ENCODE assay signal across 8 mouse cellular contexts in the genomic region with DNA sequence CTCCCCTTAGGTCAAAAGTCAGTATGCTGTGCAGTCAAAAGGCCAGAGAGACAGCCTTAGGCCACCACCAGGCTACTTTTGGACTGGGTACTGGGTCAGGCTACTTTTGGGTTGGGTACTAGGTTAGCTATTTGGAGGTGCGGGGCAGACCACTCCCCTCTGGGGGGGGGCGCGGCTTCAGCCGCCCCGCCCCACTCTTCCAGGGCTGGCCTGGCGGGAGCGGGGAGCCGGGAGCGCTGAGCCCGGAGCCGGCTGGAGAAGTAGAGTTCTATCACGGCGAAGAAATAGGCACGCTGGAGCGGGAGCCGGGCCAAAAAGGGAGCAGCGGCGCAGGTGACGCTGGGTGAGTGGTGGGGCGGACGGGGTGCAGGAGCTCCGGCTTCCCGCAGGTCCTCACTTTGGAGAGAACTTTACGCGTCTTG. TPM values are rescaled to one million over a fixed set of nuclear protein-coding genes. Genes with fewer than 3 reads are reported as not detected.
DNase-seq lines count a peak whose midpoint lies in the region; ATAC-seq and TF ChIP-seq lines count a peak whose summit lies in the region.

No protein-coding gene starts in this region.

- H3K27me3 ChIP-seq in embryonic facial prominence, embryonic 15.5 days: no peaks in the 10 kb centered on the region
- H3K27me3 ChIP-seq in heart, embryonic 14.5 days (ENCODE audit: control insufficient read depth, insufficient read depth, low read length): no peaks in the 10 kb centered on the region
- no peaks in the 10 kb centered on the region for H3K27me3 ChIP-seq in kidney, postnatal 0 days (ENCODE audit: insufficient read depth, low read length)
- no peaks in the 10 kb centered on the region for H3K27me3 ChIP-seq in stomach, postnatal 0 days (ENCODE audit: control insufficient read depth, insufficient read depth, low read length)

- H3K4me2 ChIP-seq in embryonic facial prominence, embryonic 15.5 days (replicated peaks): peak overlapping the region; percentile 86
- peak overlapping the region; percentile 98 for H3K4me2 ChIP-seq in heart, embryonic 14.5 days (ENCODE audit: low read length)
- peak overlapping the region; percentile 97 for H3K4me2 ChIP-seq in kidney, postnatal 0 days (ENCODE audit: low read length)
- H3K4me2 ChIP-seq in stomach, postnatal 0 days (replicated peaks; ENCODE audit: low read depth): peak overlapping the region; percentile 95

- TF ChIP-seq CTCF in kidney, postnatal 0 days (IDR thresholded peaks at IDR 0.05; ENCODE audit: low read depth): no peak
- no peak for TF ChIP-seq CTCF in stomach, postnatal 0 days (IDR thresholded peaks at IDR 0.05; ENCODE audit: low read depth)

- no peaks in the 10 kb centered on the region for H3K9me3 ChIP-seq in embryonic facial prominence, embryonic 15.5 days (replicated peaks)
- H3K9me3 ChIP-seq in heart, embryonic 14.5 days (ENCODE audit: control insufficient read depth, low read length): no peaks in the 10 kb centered on the region
- no peaks in the 10 kb centered on the region for H3K9me3 ChIP-seq in kidney, postnatal 0 days (replicated peaks; ENCODE audit: low read length)
- H3K9me3 ChIP-seq in stomach, postnatal 0 days (ENCODE audit: control insufficient read depth, low read length): no peaks in the 10 kb centered on the region

- TF ChIP-seq EP300 in stomach, postnatal 0 days (optimal IDR thresholded peaks at IDR 0.05): no peak

- ATAC-seq in activated CD4-positive, CD25-positive, alpha-beta regulatory T cell, adult 4 months: peak; percentile 29
- no peak; the same call in 1 of the 2 replicates for ATAC-seq in embryonic facial prominence, embryonic 15.5 days (ENCODE audit: insufficient number of reproducible peaks, low FRiP score, low TSS enrichment, low read depth)
- peak; percentile 7; the same call in 1 of the 2 replicates for ATAC-seq in heart, embryonic 14.5 days (ENCODE audit: insufficient number of reproducible peaks, insufficient read depth, low FRiP score, low read depth)
- peak; percentile 25 for ATAC-seq in kidney, postnatal 0 days (replicated peaks; ENCODE audit: low FRiP score, low read depth)
- peak; percentile 49 for ATAC-seq in stomach, postnatal 0 days (ENCODE audit: low FRiP score, low TSS enrichment)

- peak; percentile 47 for DNase-seq in 3T3-L1 (ENCODE audit: low read depth, low spot score)
- DNase-seq in kidney, postnatal 0 days (ENCODE audit: low spot score): peak; percentile 63
- DNase-seq in lung, postnatal 36 days: peak; percentile 81
- peak; percentile 82 for DNase-seq in stomach, postnatal 0 days (ENCODE audit: low spot score)
- DNase-seq in spleen, adult 12 weeks (ENCODE audit: low spot score): no peak

- H3K36me3 ChIP-seq in embryonic facial prominence, embryonic 15.5 days: peaks cover 19% of the 10 kb centered on the region
- H3K36me3 ChIP-seq in heart, embryonic 14.5 days (ENCODE audit: control insufficient read depth, insufficient read depth, low read length): peaks cover 30% of the 10 kb centered on the region
- H3K36me3 ChIP-seq in kidney, postnatal 0 days (ENCODE audit: insufficient read depth, low read length): 0 out of 2 replicates have a peak, but pooled peaks cover 8% of the 10 kb centered on the region
- peaks cover 3% of the 10 kb centered on the region; the same call in 1 of the 2 replicates for H3K36me3 ChIP-seq in stomach, postnatal 0 days (ENCODE audit: control insufficient read depth, insufficient read depth, low read length)

- H3K9ac ChIP-seq in embryonic facial prominence, embryonic 15.5 days: peak overlapping the region; percentile 54
- H3K9ac ChIP-seq in heart, embryonic 14.5 days (ENCODE audit: low read length): peak overlapping the region; percentile 96
- H3K9ac ChIP-seq in kidney, postnatal 0 days (ENCODE audit: low read depth, low read length): peak overlapping the region; percentile 76
- H3K9ac ChIP-seq in stomach, postnatal 0 days (ENCODE audit: low read length): peak overlapping the region; percentile 85

- H3K27ac ChIP-seq in embryonic facial prominence, embryonic 15.5 days (replicated peaks): peak overlapping the region; percentile 100
- peak overlapping the region; percentile 100 for H3K27ac ChIP-seq in heart, embryonic 14.5 days (replicated peaks in 1 of 2; ENCODE audit: control insufficient read depth in 1 of 2, insufficient read depth in 1 of 2, low read depth in 2 of 2, low read length in 2 of 2)
- H3K27ac ChIP-seq in kidney, postnatal 0 days: peak overlapping the region; percentile 99
- peak overlapping the region; percentile 99 for H3K27ac ChIP-seq in stomach, postnatal 0 days (replicated peaks)

- peaks cover 64% of the 10 kb centered on the region for H3K4me1 ChIP-seq in embryonic facial prominence, embryonic 15.5 days
- H3K4me1 ChIP-seq in heart, embryonic 14.5 days (ENCODE audit: control insufficient read depth in 2 of 2, insufficient read depth in 2 of 2, low read length in 2 of 2): peaks cover 16 to 29% of the 10 kb centered on the region in 2 experiments
- peaks cover 39% of the 10 kb centered on the region for H3K4me1 ChIP-seq in kidney, postnatal 0 days (replicated peaks; ENCODE audit: insufficient read depth, low read length)
- peaks cover 5% of the 10 kb centered on the region; the same call in 1 of the 2 replicates for H3K4me1 ChIP-seq in stomach, postnatal 0 days (replicated peaks; ENCODE audit: control insufficient read depth, insufficient read depth)

- under 1% methylated on average over 25 of the region's 25 CpGs for WGBS in embryonic facial prominence, embryonic 15.5 days
- under 1% methylated on average over 25 of the region's 25 CpGs for WGBS in heart, embryonic 14.5 days
- under 1% methylated on average over 25 of the region's 25 CpGs for WGBS in kidney, postnatal 0 days
- WGBS in stomach, postnatal 0 days: 0% methylated on average over 22 of the region's 25 CpGs

- peak overlapping the region; percentile 67 for H3K4me3 ChIP-seq in embryonic facial prominence, embryonic 15.5 days (replicated peaks)
- H3K4me3 ChIP-seq in heart, embryonic 14.5 days (ENCODE audit: control insufficient read depth in 1 of 2, insufficient read depth in 1 of 2, low read depth in 1 of 2, low read length in 2 of 2): peak overlapping the region; percentile 58 to 79
- H3K4me3 ChIP-seq in kidney, postnatal 0 days (replicated peaks; ENCODE audit: low read depth, low read length): peak overlapping the region; percentile 73
- H3K4me3 ChIP-seq in stomach, postnatal 0 days (ENCODE audit: low read depth, low read length): peak overlapping the region; percentile 63

RNA-seq across cellular contexts. Expression of gene Lzts2, which starts 0.8 kb away (rescaled TPM):
- polyA plus RNA-seq in activated CD4-positive, CD25-positive, alpha-beta regulatory T cell, adult 4 months (2017; shearing (Covaris generic)): 1 to 10 TPM in 1 of 2 experiments, under 1 TPM in 1; 0.78 to 1.8 TPM
- polyA plus RNA-seq in embryonic facial prominence, embryonic 15.5 days (2015; fragmentation: Nextera tagmentation; extraction: Ambion mirVana): 75.8 and 80.5 TPM in 2 replicates
- polyA plus RNA-seq in heart, embryonic 14.5 days (2014; fragmentation: Nextera tagmentation; extraction: Ambion mirVana): 39.5 and 42.2 TPM in 2 replicates
- polyA plus RNA-seq in kidney, postnatal 0 days (2015; fragmentation: Nextera tagmentation; extraction: Ambion mirVana): 58.6 and 69.5 TPM in 2 replicates
- 40.1 and 45.0 TPM in 2 replicates for polyA plus RNA-seq in stomach, postnatal 0 days (2015; fragmentation: Nextera tagmentation; extraction: Ambion mirVana)

RNA-seq across cellular contexts. Expression of gene Mrpl43, which starts 8.8 kb away (rescaled TPM):
- 10 to 100 TPM; 67.8 to 71.3 TPM for polyA plus RNA-seq in activated CD4-positive, CD25-positive, alpha-beta regulatory T cell, adult 4 months (2017; shearing (Covaris generic))
- polyA plus RNA-seq in embryonic facial prominence, embryonic 15.5 days (2015; fragmentation: Nextera tagmentation; extraction: Ambion mirVana): 73.1 and 77.3 TPM in 2 replicates
- 62.0 and 65.5 TPM in 2 replicates for polyA plus RNA-seq in heart, embryonic 14.5 days (2014; fragmentation: Nextera tagmentation; extraction: Ambion mirVana)
- polyA plus RNA-seq in kidney, postnatal 0 days (2015; fragmentation: Nextera tagmentation; extraction: Ambion mirVana): 78.9 and 79.9 TPM in 2 replicates
- polyA plus RNA-seq in stomach, postnatal 0 days (2015; fragmentation: Nextera tagmentation; extraction: Ambion mirVana): 67.2 and 67.3 TPM in 2 replicates

RNA-seq across cellular contexts. Expression of gene Twnk, which starts 9.5 kb away (rescaled TPM):
- 1 to 10 TPM; 4.2 to 9.3 TPM for polyA plus RNA-seq in activated CD4-positive, CD25-positive, alpha-beta regulatory T cell, adult 4 months (2017; shearing (Covaris generic))
- 20.2 and 22.1 TPM in 2 replicates for polyA plus RNA-seq in embryonic facial prominence, embryonic 15.5 days (2015; fragmentation: Nextera tagmentation; extraction: Ambion mirVana)
- polyA plus RNA-seq in heart, embryonic 14.5 days (2014; fragmentation: Nextera tagmentation; extraction: Ambion mirVana): 14.2 and 14.6 TPM in 2 replicates
- polyA plus RNA-seq in kidney, postnatal 0 days (2015; fragmentation: Nextera tagmentation; extraction: Ambion mirVana): 15.7 and 19.4 TPM in 2 replicates
- polyA plus RNA-seq in stomach, postnatal 0 days (2015; fragmentation: Nextera tagmentation; extraction: Ambion mirVana): 7.9 and 8.5 TPM in 2 replicates

RNA-seq across cellular contexts. Expression of gene Sema4g, which starts 26.1 kb away (rescaled TPM):
- polyA plus RNA-seq in activated CD4-positive, CD25-positive, alpha-beta regulatory T cell, adult 4 months (2017; shearing (Covaris generic)): under 1 TPM in 1 of 2 experiments, not detected in 1; 0.24 TPM
- 4.8 and 5.9 TPM in 2 replicates for polyA plus RNA-seq in embryonic facial prominence, embryonic 15.5 days (2015; fragmentation: Nextera tagmentation; extraction: Ambion mirVana)
- 0.80 and 0.92 TPM in 2 replicates for polyA plus RNA-seq in heart, embryonic 14.5 days (2014; fragmentation: Nextera tagmentation; extraction: Ambion mirVana)
- polyA plus RNA-seq in kidney, postnatal 0 days (2015; fragmentation: Nextera tagmentation; extraction: Ambion mirVana): 3.2 and 3.7 TPM in 2 replicates
- 1.4 and 1.8 TPM in 2 replicates for polyA plus RNA-seq in stomach, postnatal 0 days (2015; fragmentation: Nextera tagmentation; extraction: Ambion mirVana)

RNA-seq across cellular contexts. Expression of gene Pdzd7, which starts 30.5 kb away (rescaled TPM):
- under 1 TPM in 1 of 2 experiments, not detected in 1; 0.32 TPM for polyA plus RNA-seq in activated CD4-positive, CD25-positive, alpha-beta regulatory T cell, adult 4 months (2017; shearing (Covaris generic))
- polyA plus RNA-seq in embryonic facial prominence, embryonic 15.5 days (2015; fragmentation: Nextera tagmentation; extraction: Ambion mirVana): 0.68 and 0.75 TPM in 2 replicates
- 0.11 and 0.19 TPM in 2 replicates for polyA plus RNA-seq in heart, embryonic 14.5 days (2014; fragmentation: Nextera tagmentation; extraction: Ambion mirVana)
- 0.43 and 0.80 TPM in 2 replicates for polyA plus RNA-seq in kidney, postnatal 0 days (2015; fragmentation: Nextera tagmentation; extraction: Ambion mirVana)
- polyA plus RNA-seq in stomach, postnatal 0 days (2015; fragmentation: Nextera tagmentation; extraction: Ambion mirVana): 0.33 TPM in 2 replicates

Comparison
In these comparisons a context has a peak if more than half of its experiments do, and no peak if none do; other contexts are left out.
1. RNA of gene Lzts2, which starts 0.8 kb away (polyA plus RNA-seq): 75.8 to 80.5 TPM in embryonic facial prominence, embryonic 15.5 days, 58.6 to 69.5 TPM in kidney, postnatal 0 days, 39.5 to 42.2 TPM in heart, embryonic 14.5 days and 40.1 to 45.0 TPM in stomach, postnatal 0 days; 0.78 to 1.8 TPM in activated CD4-positive, CD25-positive, alpha-beta regulatory T cell, adult 4 months; every median in the first group is over 10 times any median in the second.
2. Peak in every context shown above with its lines, with median percentiles within 50 percentile points of each other: H3K27ac ChIP-seq, H3K4me2 ChIP-seq, H3K4me3 ChIP-seq and H3K9ac ChIP-seq.